Mouse (Mus musculus) gastrocnemius, adult 2 months (tissue): ENCODE results near the gene Ceacam2. TPM values are rescaled to one million over a fixed set of nuclear protein-coding genes. Genes with fewer than 3 reads are reported as not detected.
"Not testable (repeated sequence)": the region's sequence is repeated elsewhere in the genome, so short reads cannot be mapped to it uniquely, and the experiment has no call there.

Experiments used
- DNase-seq: peaks from one replicate; pipeline ENCODE4 v3.0.0; 2022
- H3K27ac ChIP-seq: fragments of 200-600 bp; 2 replicates; pipeline ENCODE4 v1.8.1; 2022; ENCODE audit warnings: mild to moderate bottlenecking
- H3K4me3 ChIP-seq: fragments of 200-600 bp; 2 replicates; pipeline ENCODE4 v1.8.1; 2022; ENCODE audit warnings: mild to moderate bottlenecking, moderate library complexity
- CTCF ChIP-seq: fragments of 200-600 bp; IDR thresholded peaks from 2 replicates; pipeline ENCODE4 v1.8.1; 2022; ENCODE audit warnings: antibody characterized with exemption, mild to moderate bottlenecking, moderate library complexity
- intact Hi-C: fragments of 180-260 bp; cut with DNase I; formaldehyde crosslinking; loops from one replicate; pipeline ENCODE4 v1.15.1; 2025
- long read RNA-seq, 2 experiments: library from polyadenylated mRNA; stranded (forward); transcript quantifications; one replicate each; pipeline ENCODE4 v2.0.0; 2021
- total RNA-seq, 2 experiments: library from RNA; stranded (reverse); gene quantifications; 2 replicates each; pipeline ENCODE4 v1.2.3; 2021

Gene Ceacam2
- total RNA-seq, result 1 to 10 TPM in 1 of 2 experiments, under 1 TPM in 1; 0.43 to 1.4 TPM
- long read RNA-seq, experiment 1, partial matches to known transcripts, result 0 of 1 reads
- long read RNA-seq, experiment 1, other reads (novel, unspliced or antisense), result 0 of 1 reads
- long read RNA-seq, experiment 2, partial matches to known transcripts, result 0 of 3 reads
- long read RNA-seq, experiment 2, other reads (novel, unspliced or antisense), result 1 of 3 reads

DNA sequence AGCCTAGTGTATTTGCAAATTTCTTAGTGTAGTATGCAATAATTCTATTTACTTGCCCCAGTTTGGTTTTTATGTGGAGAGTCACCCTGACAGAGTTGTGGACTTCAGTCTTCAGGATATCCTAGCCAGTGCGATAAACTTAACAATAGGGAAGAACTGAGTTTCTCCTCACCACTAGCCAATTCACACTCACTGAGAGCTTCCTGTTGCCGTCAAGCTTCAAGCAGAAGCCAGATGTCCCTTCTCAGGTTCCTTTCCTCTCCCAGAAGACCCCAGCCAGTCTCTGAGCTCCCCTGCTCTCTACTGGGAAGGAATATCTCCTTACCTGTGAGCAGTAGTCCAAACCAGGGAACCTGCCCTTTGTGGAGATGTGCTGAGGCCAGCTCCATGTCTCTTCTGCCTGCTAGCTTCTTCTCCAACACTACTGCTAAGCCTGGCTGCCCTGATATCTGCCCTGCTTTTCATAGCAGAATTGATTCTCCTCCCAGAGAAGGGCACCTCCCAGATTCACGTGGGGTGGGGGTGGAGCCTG lies at the start of gene Ceacam2:
Ceacam2 (minus strand) TSS at position 482 of the 532 bp plus-strand sequence.
- peak within 1 kb of the TSS; percentile 61 for H3K27ac ChIP-seq
- intact Hi-C loops, result loop anchor here (5.0 kb wide), 1 partner anchor 62 kb away; the partner anchor contains the start of gene Ceacam1
- not testable (repeated sequence) for H3K4me3 ChIP-seq, DNase-seq

DNA sequence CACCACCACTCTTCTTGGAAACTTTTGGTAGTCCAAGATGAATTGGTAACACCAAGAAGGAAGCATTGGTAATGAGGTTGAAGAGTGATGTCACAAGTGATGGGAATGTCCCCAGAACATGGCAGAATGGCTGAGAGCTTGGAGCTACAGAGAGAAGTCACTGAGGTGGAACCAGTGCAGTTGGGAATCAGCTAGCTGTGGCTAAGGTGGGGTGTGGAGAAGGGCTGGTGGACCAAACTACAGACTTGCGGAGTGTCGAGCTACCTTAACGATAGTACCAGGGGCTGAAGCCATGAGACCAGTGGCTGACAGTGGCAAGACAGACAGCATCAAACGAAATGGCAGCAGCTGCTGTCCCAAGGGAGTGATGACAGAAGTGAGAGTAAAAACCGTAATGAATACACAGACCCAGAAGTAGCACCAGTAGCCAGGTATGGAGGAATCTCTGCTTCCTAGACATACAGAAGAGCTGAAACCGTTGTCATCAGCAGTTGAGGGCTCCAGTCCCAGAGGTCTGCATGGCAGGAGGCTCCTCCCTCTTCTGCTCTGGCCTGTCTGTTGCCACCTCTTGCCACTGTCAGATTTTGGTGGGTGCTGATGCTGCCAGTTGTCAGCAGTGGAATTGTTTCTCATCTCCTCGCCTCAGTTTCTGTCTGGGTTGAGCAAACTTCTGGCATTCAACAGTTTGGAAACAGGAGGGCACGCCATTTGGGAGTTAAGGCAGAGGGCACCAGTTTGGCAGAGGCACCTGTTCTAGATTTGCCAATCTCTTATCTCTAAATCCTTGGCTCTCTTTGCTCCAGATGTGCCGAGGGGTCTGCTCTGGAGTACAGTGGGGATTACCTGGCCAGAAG lies 45.9 kb upstream of the Ceacam2 start:
- no peak for TF ChIP-seq CTCF
- Histone ChIP-seq H3K27ac (no peak overlapping the region), H3K4me3 (no peak overlapping the region)
- DNase-seq, result no peak
- intact Hi-C loops, result no loop called here

DNA sequence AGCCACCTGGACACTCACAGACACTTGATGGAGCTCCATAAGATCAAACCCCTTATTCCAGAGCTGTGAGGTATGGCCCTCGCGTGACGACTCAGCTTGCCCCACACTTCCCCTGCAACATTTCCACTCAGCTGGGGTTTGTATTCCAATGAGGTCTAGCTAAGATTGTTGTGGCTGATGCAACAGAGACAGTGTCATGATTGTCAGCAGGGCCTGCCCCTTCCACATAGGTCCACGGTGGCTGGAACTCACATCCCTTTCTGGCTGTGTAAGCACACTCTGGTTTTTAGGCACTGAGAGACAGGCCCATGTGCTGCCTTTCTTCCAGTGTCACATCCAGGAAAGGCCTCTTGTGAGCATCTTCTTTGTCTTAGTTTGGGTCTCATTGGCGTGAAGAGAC lies 45.0 kb upstream of the Ceacam2 start:
- DNase-seq, result no peak
- TF ChIP-seq CTCF, result no peak
- H3K27ac ChIP-seq, result no peak overlapping the region
- no peak overlapping the region for H3K4me3 ChIP-seq
- intact Hi-C loops, result no loop called here

DNA sequence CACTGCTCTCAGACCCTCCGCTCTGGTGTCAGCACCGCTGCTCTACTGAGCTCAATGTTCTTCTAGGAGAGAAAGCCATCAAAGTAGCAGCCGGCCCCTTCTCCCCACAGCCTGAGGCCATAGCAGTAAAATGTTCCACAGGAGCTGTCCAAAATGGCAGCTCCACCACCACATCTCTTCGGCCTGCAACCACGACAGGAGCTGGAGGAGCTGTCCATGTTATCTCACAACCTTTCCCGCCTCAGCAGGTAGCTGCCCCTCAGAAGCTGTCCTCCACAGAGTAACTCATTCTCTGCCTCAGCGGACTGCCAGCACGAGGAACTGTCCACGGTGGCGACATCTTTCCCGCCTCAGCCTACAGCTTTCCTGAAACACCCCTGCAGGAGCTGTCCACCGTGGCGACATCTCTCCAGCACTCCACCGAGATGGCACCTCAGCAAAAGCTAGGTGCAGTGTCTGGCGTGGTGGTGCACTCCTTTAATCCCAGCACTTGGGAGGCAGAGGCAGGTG lies 42.7 kb upstream of the Ceacam2 start:
- intact Hi-C loops, result no loop called here
- DNase-seq, result no peak
- no peak for TF ChIP-seq CTCF
- Histone ChIP-seq H3K27ac (no peak overlapping the region), H3K4me3 (no peak overlapping the region)

DNA sequence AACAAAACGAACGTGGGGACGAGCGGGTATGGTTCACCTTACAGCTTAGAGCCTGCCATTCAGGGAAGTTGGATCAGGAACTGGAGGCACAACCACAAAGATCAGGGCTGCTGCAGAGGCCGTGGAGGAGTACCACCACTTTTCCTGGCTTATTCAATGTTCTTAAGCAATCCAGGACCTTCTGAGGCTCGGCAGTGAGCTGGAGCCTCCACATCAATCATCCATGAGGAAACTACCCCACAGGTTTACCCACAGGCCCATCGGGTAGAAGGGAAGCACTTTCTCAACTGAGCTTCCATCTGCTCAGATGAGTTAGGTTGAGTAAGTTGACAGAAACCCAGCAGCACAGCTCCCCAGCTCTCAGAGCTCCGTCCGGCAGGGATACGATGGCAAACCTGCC lies 39.8 kb upstream of the Ceacam2 start:
- Histone ChIP-seq H3K27ac (no peak overlapping the region), H3K4me3 (no peak overlapping the region)
- DNase-seq, result no peak
- intact Hi-C loops, result no loop called here
- no peak for TF ChIP-seq CTCF

DNA sequence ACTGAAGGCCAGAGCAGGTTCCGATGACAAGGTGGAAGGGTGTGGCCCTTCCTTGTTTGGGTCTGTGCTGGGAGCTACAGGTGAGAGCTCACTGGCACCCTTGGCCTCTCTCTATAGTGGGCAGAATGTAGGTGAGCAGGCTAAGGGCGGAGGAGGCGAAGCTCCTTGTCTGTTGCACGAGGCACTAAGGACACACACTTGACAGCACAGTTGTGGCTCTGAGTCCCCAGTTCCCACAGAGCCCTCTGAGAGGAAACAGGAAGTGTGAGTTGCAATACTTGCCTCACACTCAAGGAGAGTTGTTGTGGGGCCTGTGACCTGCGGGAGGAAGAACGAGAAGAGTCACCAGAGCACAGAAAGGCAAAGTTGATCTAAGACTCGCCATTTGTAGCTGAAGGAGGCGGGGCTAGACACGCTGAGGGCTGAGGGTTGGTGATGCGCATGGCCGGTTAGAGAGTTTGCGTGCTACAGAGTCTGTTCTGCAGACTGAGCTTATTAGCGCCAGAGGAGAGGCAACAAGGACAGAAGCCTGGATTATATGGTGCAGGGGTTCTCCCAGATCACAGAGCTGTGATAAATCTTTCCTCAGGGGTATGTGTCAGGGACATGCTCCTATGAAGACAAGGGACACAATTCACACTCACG lies 37.3 kb upstream of the Ceacam2 start:
- DNase-seq, H3K4me3 ChIP-seq, H3K27ac ChIP-seq, intact Hi-C loops: not testable (repeated sequence)

DNA sequence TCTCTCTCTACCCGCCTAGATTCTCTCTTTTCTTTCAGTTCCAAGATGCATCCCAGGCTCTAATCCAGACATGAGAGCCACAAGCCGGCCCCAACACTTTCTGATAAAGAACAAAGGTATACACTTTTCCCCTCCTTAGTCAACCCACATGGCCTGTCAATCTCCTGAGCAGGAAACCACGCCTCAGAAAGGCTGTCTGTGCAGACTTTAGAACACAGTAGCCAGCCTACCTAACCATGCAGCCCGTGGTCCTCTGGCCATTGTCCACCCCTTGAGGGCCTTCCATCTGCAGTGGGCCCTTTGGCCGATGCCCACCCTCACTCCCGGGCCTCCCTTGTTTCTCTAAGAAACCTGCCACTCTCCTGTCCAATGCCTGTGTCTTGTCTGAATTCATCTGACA lies 36.7 kb upstream of the Ceacam2 start:
- DNase-seq, intact Hi-C loops, H3K27ac ChIP-seq, H3K4me3 ChIP-seq: not testable (repeated sequence)

DNA sequence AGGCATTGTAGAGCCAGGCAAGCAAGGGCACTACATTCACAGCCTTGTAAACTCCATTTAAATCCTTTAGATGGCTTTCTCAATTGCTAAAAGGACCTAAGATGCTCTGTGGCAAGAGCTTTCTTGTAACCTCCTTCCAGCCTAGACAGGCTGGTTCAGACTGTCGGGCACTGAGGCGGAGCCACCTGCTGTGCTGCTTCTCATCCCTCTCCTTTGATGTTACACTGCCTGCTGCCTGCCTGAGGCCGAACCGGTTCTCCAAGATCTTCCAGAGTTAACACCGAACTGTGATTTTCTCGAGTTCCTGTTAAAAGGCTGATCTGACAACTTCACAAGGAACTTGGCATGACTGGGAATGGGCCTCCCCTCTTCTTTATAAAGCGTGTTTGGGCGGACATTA lies 36.2 kb upstream of the Ceacam2 start:
- no peak for DNase-seq
- Histone ChIP-seq H3K4me3 (no peak overlapping the region), H3K27ac (no peak overlapping the region)
- intact Hi-C loops, result no loop called here
- no peak for TF ChIP-seq CTCF

DNA sequence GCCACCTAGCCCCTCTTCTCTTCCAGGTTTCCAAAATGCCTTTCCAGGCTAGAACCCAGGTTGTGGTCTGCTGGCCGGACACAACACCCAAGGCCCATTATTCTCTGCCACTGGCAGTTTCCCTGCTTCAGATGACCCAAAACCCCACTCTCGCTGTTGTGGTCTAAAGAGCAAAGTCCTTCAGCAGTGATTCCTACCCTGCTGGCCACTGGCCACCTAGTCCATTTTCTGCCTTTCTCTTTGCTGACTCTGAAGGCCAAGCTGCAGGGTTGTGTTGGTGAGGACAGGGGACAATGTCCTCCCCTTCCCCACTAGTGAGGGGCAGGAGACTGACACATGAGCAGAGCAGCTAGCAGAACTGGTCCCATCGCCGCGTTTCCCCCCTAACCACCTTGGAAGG lies 35.4 kb upstream of the Ceacam2 start:
- intact Hi-C loops, result no loop called here
- no peak for DNase-seq
- TF ChIP-seq CTCF, result no peak
- no peak overlapping the region for H3K27ac ChIP-seq
- no peak overlapping the region for H3K4me3 ChIP-seq

DNA sequence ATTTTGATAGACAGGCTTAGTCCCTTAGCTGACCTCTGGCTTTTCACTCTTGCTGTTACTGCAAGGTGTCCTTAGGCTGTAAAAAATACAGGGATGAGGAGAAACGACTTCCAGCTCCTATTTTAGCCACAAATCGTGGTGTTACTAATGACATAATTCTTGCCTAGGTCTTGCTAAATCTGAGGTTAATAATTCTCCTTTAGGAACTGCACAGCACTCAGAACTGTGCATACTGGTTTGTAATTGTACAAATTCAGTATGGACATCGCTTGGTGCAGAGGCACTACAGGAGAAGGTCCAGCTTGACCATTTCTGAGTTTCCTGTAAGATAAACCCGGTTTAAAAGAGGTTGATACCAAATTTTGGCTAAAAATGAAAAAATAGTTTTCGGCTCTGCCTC lies 34.1 kb upstream of the Ceacam2 start:
- H3K27ac ChIP-seq, H3K4me3 ChIP-seq, DNase-seq, intact Hi-C loops: not testable (repeated sequence)

DNA sequence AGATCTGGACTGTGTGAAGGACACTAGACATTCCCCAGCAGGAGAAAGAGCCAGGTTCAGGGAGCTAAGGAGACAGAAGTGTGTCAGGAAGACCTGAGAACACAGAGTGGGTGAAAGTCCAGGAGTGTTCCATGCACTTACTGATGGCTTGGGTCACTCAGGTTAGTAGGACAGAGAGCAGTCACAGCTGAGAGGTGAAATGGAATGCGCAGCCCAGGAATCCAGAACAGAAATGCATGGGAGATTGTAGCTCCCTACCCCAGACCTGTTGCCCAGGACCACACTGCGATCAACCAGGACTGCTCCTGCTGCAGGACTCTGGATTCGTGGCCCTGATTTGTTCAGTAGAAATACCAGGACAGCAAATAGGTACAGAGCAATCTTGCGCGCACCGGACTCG lies 29.1 kb upstream of the Ceacam2 start:
- no peak overlapping the region for H3K4me3 ChIP-seq
- H3K27ac ChIP-seq, result no peak overlapping the region
- TF ChIP-seq CTCF, result no peak
- intact Hi-C loops, result no loop called here
- DNase-seq, result no peak

DNA sequence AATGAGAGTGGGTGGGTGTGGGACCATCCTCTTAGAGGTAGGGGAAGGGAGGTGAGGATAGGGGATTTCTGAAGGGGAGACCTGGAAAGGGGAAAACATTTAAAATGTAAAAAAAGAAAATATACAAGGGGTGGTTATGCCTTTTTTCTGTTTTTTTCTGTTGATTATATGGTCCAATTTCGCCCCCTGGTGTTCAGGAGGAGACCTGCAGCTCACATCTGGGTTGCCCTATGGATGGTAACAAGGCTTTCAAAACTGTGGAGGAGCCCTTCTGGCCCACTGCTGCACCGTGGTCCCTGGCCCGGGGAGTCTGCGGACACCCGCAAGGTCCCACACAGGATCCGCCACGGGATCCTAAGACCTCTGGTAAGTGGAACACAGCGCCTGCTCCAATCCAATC lies 1.8 kb upstream of the Ceacam2 start:
- not testable (repeated sequence) for DNase-seq, H3K4me3 ChIP-seq, H3K27ac ChIP-seq
- intact Hi-C loops, result loop anchor here (2.0 kb wide), 1 partner anchor 117 kb away; no protein-coding TSS in a partner anchor
- peak; percentile 66 for TF ChIP-seq CTCF

DNA sequence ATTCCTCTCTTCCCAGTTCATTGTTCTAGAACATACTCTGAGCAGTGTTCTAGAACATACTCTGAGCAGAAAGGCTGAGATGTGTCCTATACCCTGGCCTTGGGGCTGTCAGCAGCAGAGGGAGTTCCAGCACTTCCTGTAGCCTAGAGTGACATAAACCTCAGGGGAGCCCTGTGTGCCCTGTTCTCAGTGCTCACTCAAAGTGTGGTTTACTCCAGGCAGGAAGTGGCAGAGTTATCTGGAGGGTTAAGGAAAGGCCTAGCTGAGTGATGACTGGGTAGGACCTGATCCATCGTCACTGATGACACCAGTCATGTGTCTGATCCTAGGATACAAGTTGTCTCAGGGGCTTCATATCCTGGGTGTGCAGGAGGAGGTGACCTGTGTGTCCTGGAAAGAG lies 297 bp upstream of the Ceacam2 start:
- not testable (repeated sequence) for H3K4me3 ChIP-seq, DNase-seq
- intact Hi-C loops, result loop anchor here (2.0 to 5.0 kb wide), 2 partner anchors 63 to 115 kb away; partner anchors contain the start of gene Ceacam1
- peak overlapping the region; percentile 48 for H3K27ac ChIP-seq
